Mouse (Mus musculus) stomach, adult 2 months (tissue): Measurements from ENCODE around the gene Zfp641. TPM values are rescaled to one million over a fixed set of nuclear protein-coding genes. Genes with fewer than 3 reads are reported as not detected.

ENCODE experiments used
- polyA plus RNA-seq: library from polyadenylated mRNA; depleted of rRNA; stranded (reverse); fragments of >200 nt; gene quantifications from 2 replicates; pipeline ENCODE4 v1.2.3, GENCODE M21; 2012; rRNA removed

Gene Zfp641
- polyA plus RNA-seq, result 0.13 and 0.29 TPM in 2 replicates

GRCm38 (mm10) chr15:98295628-98296551 lies at the start of gene Zfp641:
Zfp641 (minus strand) TSS chr15:98296161.

GRCm38 (mm10) chr15:98340887-98341286 lies 44.9 kb upstream of the Zfp641 start, which contains the start of gene Olfr284:
Olfr284 (minus strand) TSS chr15:98340987.

GRCm38 (mm10) chr15:98317177-98317724 lies 21.3 kb upstream of the Zfp641 start, which contains the start of gene Olfr285:
Olfr285 (minus strand) TSS chr15:98317353.

GRCm38 (mm10) chr15:98257193-98257592 lies 38.8 kb downstream of the Zfp641 start, which contains the start of gene H1fnt:
H1fnt (minus strand) TSS chr15:98257293.

Other genes with a start within 250 kb of the Zfp641 start
- 12.6 and 15.5 TPM in 2 replicates for gene Pfkm, start 203.6 kb downstream of the Zfp641 start, polyA plus RNA-seq
- 2.3 and 2.9 TPM in 2 replicates for gene Senp1, start 202.4 kb downstream of the Zfp641 start, polyA plus RNA-seq
- gene Asb8, start 130.5 kb downstream of the Zfp641 start, polyA plus RNA-seq, result 10.0 and 12.6 TPM in 2 replicates
- gene Ccdc184, start 129.0 kb downstream of the Zfp641 start, polyA plus RNA-seq, result 0.13 and 0.22 TPM in 2 replicates
- gene Olfr288, start 100.6 kb downstream of the Zfp641 start, polyA plus RNA-seq, result not detected in 2 replicates
- not detected in 2 replicates for gene Gm44579, start 75.2 kb downstream of the Zfp641 start, polyA plus RNA-seq
- gene Olfr287, start 75.1 kb downstream of the Zfp641 start, polyA plus RNA-seq, result 0.25 TPM in 1 of 2 replicates, not detected in the other
- gene Olfr286, start 61.7 kb downstream of the Zfp641 start, polyA plus RNA-seq, result 0.15 and 0.22 TPM in 2 replicates
- gene H1fnt, start 38.9 kb downstream of the Zfp641 start, polyA plus RNA-seq, result not detected in 2 replicates
- gene Olfr285, start 21.2 kb upstream of the Zfp641 start, polyA plus RNA-seq, result not detected in 2 replicates
- gene Olfr284, start 44.8 kb upstream of the Zfp641 start, polyA plus RNA-seq, result not detected in 2 replicates
- not detected in 2 replicates for gene Olfr283, start 84.8 kb upstream of the Zfp641 start, polyA plus RNA-seq
- gene Olfr282, start 135.1 kb upstream of the Zfp641 start, polyA plus RNA-seq, result not detected in 2 replicates
- gene Olfr281, start 156.4 kb upstream of the Zfp641 start, polyA plus RNA-seq, result not detected in 2 replicates
- gene OR5BS1P, start 173.7 kb upstream of the Zfp641 start, polyA plus RNA-seq, result not detected in 2 replicates
- gene Lalba, start 186.6 kb upstream of the Zfp641 start, polyA plus RNA-seq, result not detected in 2 replicates
- not detected in 2 replicates for gene Olfr279, start 196.2 kb upstream of the Zfp641 start, polyA plus RNA-seq
- gene Kansl2, start 238.1 kb upstream of the Zfp641 start, polyA plus RNA-seq, result 9.7 and 11.1 TPM in 2 replicates